Mouse (Mus musculus) layer of hippocampus, adult 11-12 months (tissue): ENCODE data around the gene Vps45.
"Not testable (repeated sequence)": the region's sequence is repeated elsewhere in the genome, so short reads cannot be mapped to it uniquely, and the experiment has no call there.

Experiments used
- DNase-seq: peaks from one replicate; pipeline ENCODE4 v3.0.0; 2022; ENCODE audit warnings: low spot score

Gene Vps45

DNA sequence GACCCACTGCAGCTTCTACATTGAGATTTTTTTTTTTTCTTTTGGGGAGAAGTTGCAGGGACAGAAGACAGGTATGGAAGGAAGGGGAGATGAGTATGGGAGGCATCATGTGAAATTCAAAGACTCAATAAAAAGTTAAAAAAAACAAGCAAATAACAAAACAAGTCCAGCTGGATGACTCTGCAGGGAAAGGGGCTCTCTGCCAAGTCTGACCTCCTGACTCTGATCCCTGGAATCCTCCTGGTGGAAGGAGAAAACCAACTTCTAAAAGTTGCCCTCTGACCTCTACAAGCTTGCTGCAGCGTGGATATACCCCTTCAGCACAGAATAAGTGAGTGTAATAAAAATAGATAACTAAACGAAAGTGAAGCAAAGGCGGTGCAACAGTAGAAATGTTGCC, 20.4 kb upstream of the Vps45 start:
- no peak for DNase-seq

DNA sequence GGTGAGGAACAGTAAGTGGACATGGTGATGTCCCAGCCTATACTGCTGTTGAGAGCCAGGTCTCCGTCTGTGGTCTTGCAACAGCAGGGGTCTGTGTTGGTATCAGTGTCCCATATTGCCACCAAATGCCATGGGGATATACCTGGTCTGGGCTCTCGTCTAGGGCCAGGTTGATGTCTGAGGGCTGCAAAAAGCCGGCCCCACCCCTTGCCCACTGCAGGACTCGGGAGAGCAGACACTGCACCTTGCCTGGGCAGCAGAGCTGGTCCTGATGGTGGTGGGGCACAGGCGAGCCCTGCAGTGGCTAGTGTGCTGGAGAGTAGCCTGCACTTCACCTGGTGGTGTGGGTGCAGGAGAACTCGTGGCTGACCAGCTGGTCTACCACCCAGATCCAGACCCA, 19.8 kb upstream of the Vps45 start:
- no peak for DNase-seq

DNA sequence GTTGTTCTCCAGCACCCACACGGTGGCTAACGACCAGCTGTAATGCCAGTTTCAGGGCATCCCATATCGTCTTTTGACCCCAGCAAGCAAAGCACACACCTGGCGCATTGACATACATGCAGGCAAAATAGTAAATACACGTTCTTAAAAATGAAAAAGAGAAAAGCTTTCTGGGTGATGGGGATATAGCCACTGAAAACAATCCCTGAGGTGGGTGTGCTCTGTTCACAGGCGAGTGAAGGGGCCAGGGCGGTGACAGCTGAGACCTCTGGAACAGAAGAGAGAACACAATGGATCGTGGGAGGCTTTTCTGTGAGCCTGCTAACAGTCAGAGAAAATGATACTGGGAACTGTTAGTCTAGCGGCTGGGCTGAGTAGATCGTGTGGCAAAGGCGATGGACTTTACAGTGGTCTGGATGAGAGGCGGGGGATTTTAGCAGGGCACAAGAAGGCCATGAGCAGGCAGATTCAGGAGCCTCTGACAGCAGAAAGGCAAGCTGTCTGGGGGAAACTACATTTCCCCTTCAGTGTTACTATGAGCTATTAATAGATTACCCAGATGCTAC, 14.7 kb upstream of the Vps45 start:
- no peak for DNase-seq

DNA sequence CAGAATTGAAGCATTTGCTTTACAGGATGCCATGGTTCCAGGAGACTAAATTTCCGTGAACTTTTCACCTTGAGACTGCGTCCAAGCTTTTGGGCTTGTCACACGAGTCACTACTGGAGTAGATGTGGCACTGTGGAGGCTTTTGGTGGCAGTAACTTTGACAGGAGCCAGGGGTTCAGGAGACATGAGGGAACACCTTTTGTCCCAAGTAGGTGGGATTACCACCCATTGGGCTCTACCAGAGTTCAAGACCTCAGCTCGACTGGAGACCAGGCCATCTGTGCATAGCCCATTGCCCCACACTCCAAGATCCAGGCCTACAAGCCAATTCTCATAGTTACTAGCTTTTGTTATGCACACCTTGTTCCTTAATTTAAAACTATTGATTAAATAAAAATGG, 12.0 kb upstream of the Vps45 start:
- no peak for DNase-seq

GRCm38 (mm10) chr3:96069542-96069941, 11.3 kb upstream of the Vps45 start:
- no peak for DNase-seq

DNA sequence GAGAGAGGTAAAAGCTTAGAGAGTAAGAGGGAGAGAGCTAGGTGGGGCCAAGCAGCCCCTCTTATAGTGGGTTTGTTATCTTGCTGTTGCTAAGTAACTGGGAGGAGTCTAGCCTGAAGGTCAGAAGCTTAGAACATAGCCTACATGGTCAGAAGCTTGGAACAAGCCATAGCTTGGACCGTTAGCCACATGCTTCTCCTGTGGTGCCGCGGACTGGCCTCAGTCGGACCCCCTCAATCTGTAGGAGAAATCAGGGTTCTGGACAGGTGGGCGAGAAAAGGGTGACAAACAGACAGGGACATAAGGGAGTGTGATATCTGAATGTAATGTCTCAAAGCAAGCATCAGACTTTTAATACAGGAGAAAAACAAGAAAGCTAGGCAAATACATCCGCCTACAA, 10.8 kb upstream of the Vps45 start:
- no peak for DNase-seq

GRCm38 (mm10) chr3:96066741-96067140, 8.5 kb upstream of the Vps45 start:
- no peak for DNase-seq

DNA sequence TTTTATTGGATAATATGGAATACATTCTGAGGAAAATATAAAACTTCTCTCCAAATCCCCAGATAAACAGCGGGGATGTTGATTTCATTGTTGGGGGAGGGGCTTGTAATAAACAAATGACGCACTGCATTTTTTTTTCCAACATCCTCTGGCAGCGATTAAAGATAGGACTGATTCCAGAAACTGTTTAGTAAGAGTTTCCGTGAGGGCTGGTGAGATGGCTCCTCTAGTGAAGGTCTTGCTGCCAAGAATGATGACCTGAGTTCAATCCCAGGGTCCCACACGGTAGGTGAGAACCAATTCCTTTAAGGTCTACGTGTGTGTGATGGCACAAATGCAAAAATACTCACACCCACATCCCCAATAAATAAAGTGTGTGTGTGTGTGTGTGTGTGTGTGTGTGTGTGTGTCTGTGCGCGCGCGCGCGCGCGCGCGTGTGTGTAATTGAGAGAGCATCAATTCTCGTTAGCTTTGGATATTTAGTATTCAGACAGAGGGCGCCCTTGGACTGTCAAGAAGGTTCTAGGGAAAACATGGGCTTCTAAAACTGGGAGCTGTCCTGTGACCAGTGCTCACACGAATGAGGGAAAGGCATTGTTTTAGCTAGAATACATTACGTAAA, 7.6 kb upstream of the Vps45 start:
- DNase-seq = peak; percentile 90

GRCm38 (mm10) chr3:96065147-96065546, 6.9 kb upstream of the Vps45 start:
- DNase-seq = no peak

DNA sequence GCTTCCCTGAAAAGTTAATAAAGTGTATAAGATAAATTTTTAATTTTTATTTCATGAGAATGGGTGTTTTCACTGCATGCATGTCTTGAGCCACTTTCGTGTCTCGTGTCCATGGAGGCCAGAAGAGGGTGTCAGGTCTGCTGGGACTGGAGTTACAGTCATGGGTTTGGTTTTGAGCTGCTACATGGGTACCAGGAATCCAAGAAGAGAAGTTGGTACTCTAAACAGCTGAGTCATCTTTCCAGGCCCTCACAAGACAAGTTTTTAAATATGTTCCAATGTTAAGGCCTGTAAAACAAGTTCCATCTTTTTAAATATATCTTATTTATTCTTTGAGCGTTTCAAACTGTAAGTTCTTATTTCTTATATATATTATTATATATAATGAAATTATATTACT, 6.0 kb upstream of the Vps45 start:
- DNase-seq = no peak

GRCm38 (mm10) chr3:96063299-96063698, 5.0 kb upstream of the Vps45 start:
- no peak for DNase-seq

- DNase-seq = no peak
Measured at GRCm38 (mm10) chr3:96060146-96060545, 1.9 kb upstream of the Vps45 start.

DNA sequence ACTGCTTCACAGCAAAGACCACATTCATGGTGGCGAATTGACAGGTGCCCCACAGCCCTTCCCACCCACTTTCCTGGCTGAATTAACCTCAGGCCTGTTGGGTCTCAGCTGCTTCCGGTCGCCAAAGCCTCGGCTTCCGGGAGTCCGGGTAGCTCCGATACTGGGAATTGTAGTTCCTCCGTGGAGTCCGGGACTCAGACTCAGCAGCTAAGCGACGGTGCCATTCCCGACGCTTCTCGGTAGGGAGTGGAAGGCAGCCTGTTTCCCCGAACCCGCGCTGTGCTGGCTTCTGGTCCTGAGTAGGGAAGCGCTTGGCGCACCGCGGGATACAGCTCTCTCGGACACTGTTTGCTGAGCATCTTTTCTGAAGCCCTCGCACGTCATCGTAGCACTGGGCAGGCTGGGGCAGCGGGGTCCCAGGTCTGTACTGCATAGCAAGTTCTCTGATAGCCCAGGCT, 490 bp downstream of the Vps45 start:
- DNase-seq = peak; percentile 90

GRCm38 (mm10) chr3:96056031-96056430, 2.2 kb downstream of the Vps45 start:
- no peak for DNase-seq

DNA sequence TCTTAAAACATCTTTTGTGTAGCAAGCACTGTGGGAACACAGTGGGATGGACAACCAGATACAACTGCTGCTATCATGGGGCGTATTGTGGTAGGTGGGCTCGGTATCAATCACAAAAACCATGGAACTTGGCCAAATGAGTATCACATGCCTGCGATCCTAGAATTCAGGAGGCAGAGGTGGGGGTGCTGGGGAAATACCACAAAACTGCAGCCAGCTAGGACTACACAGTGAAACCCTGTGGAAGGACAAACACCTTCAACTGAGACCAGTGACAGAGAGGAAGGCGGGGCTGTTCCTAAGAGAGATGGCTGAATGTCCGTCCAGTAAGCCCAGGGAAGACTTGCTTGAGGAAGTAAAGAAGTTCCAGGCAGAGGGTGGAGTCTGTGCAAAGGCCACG, 3.0 kb downstream of the Vps45 start:
- DNase-seq = no peak

GRCm38 (mm10) chr3:96051839-96052238, 6.4 kb downstream of the Vps45 start:
- DNase-seq = no peak

DNA sequence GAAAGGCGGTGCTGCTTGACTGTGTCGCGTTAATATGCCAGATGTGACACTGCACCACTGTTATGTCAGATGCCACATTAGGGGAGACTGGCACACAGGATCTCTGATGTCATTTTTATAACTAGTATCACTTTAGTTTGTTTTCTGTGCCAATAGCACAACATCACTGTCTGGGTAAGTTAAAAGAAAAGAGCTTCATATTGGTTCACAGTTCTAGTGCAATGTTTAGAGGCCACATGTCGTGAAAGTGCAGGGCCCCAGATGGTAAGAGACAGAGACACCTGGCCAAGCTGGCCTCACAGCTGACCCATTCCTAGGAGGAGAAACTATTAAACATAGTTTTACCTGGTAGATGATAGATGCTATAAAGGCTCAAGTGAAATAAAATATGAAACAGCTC, 7.1 kb downstream of the Vps45 start:
- DNase-seq = no peak

DNA sequence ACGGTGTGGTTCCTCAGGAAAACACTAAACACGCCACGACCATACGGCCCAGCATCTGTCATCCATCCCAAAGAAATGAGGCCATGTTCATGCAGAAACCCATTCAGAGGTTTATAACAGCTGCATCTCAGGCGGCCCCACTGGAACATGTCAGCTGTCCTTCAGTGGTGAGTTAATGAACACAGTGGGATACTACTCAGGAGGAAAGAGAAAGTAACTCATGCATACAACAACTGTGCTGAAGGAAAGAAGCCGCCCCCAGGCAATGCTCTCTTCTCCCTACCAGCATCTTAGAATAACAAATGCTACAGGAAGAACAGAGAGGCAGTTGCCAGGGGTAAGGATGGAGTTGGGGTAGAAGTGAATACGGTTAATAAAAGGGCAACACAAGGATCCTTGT, 7.5 kb downstream of the Vps45 start:
- no peak for DNase-seq

DNA sequence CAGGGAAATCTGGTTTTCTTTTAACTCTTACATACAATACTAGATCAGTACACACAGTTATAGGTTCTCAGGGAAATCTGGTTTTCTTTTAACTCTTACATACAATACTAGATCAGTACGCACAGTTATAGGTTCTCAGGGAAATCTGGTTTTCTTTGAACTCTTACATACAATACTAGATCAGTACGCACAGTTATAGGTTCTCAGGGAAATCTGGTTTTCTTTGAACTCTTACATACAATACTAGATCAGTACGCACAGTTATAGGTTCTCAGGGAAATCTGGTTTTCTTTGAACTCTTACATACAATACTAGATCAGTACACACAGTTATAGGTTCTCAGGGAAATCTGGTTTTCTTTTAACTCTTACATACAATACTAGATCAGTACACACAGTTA, 13.7 kb downstream of the Vps45 start:
- not testable (repeated sequence) for DNase-seq

GRCm38 (mm10) chr3:96043104-96043503, 15.2 kb downstream of the Vps45 start:
- no peak for DNase-seq

GRCm38 (mm10) chr3:96041079-96041478, 17.2 kb downstream of the Vps45 start:
- no peak for DNase-seq

- no peak for DNase-seq
Measured at GRCm38 (mm10) chr3:96040663-96041006, 17.6 kb downstream of the Vps45 start.

DNA sequence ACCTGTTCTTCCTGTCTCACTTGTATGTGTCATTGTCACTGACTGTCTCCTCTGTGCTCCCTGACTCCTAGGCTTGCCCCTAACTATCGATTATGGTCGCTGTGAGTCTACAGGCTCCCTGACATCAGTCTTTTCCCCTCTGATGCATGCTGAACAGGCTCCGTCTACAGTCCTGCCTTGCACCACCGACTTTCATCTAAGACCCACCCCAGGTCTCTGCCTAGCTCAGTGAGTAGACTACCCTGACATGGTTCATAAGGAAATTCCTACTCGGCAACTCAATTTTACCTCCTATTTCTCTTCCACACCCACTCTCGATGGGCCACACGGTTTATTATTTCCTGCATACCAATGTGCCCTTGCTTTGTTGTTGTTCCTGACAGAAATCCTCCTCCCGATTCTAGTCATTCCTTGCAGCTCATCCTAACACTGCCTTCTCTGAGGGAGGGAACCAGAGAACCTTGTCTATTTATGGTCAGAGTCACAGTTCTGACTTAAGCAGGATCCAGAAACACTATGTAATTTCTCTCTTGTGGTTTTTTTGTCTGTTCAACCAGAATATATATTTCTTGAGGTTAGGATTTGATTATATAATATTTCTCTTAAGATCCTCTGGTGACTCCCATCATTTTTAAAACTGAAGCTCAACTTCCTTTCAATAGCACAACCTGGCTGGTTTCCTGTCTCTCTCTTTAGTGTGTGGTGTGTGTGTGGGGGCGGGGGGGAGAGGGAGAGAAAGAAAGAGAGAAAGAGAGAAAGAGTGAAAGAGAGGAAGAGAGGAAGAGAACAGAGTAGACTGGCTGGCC, 18.2 kb downstream of the Vps45 start:
- DNase-seq = no peak

- no peak for DNase-seq
Measured at GRCm38 (mm10) chr3:96038851-96039250, 19.4 kb downstream of the Vps45 start.
